Mouse (Mus musculus): ENCODE measurements at regions not wholly inside any gene's neighbourhood (a gene's known extent, or its start where the extent isn't known, plus 50 kb on each side); places are given as distances from the start of the nearest gene placed in this dataset.

- no peak for DNase-seq (ENCODE audit: low spot score in 2 of 2)
These were observed 51.3 kb downstream of the 3110018I06Rik start for GRCm38 (mm10) chr12:107539683-107540082.

- no peak for DNase-seq (ENCODE audit: low spot score in 2 of 2)
These were observed 52.8 kb downstream of the 3110018I06Rik start for GRCm38 (mm10) chr12:107541196-107541595.

GRCm38 (mm10) chr12:107547194-107547885, 58.9 kb downstream of the 3110018I06Rik start:
- DNase-seq (ENCODE audit: low spot score in 2 of 2), result no peak

- no peak for DNase-seq (ENCODE audit: low spot score in 2 of 2)
These were observed 59.5 kb downstream of the 3110018I06Rik start for GRCm38 (mm10) chr12:107547886-107548448.

GRCm38 (mm10) chr12:107549452-107550296, 61.2 kb downstream of the 3110018I06Rik start:
- DNase-seq (ENCODE audit: low spot score in 2 of 2), result peak in 1 of 2 experiments; percentile 15

GRCm38 (mm10) chr12:107559191-107559590, 70.8 kb downstream of the 3110018I06Rik start:
- DNase-seq (ENCODE audit: low spot score in 2 of 2), result no peak

GRCm38 (mm10) chr12:107560100-107560499, 71.7 kb downstream of the 3110018I06Rik start:
- no peak for DNase-seq (ENCODE audit: low spot score in 2 of 2)

GRCm38 (mm10) chr12:107572586-107572985, 84.2 kb downstream of the 3110018I06Rik start:
- no peak for DNase-seq (ENCODE audit: low spot score in 2 of 2)

- no peak for DNase-seq (ENCODE audit: low spot score in 2 of 2)
These were observed 91.1 kb downstream of the 3110018I06Rik start for GRCm38 (mm10) chr12:107579508-107579907.

GRCm38 (mm10) chr12:107583151-107583720, 94.8 kb downstream of the 3110018I06Rik start:
- DNase-seq (ENCODE audit: low spot score in 2 of 2), result no peak

GRCm38 (mm10) chr12:107585696-107586225, 97.3 kb downstream of the 3110018I06Rik start:
- DNase-seq (ENCODE audit: low spot score in 2 of 2), result no peak

GRCm38 (mm10) chr12:107596236-107596635, 107.8 kb downstream of the 3110018I06Rik start:
- DNase-seq (ENCODE audit: low spot score in 2 of 2), result no peak

GRCm38 (mm10) chr12:107600576-107600975, 112.1 kb downstream of the 3110018I06Rik start:
- DNase-seq (ENCODE audit: low spot score in 2 of 2), result no peak

GRCm38 (mm10) chr12:107608966-107609365, 120.5 kb downstream of the 3110018I06Rik start:
- no peak for DNase-seq (ENCODE audit: low spot score in 2 of 2)

- DNase-seq (ENCODE audit: low spot score in 2 of 2), result no peak
These were observed 121.6 kb downstream of the 3110018I06Rik start for GRCm38 (mm10) chr12:107609986-107610385.

- no peak for DNase-seq (ENCODE audit: low spot score in 2 of 2)
These were observed 129.0 kb downstream of the 3110018I06Rik start for GRCm38 (mm10) chr12:107617212-107617994.

- no peak for DNase-seq (ENCODE audit: low spot score in 2 of 2)
These were observed 136.0 kb downstream of the 3110018I06Rik start for GRCm38 (mm10) chr12:107624446-107624845.

- no peak for DNase-seq (ENCODE audit: low spot score in 2 of 2)
These were observed 159.6 kb downstream of the 3110018I06Rik start for GRCm38 (mm10) chr12:107648008-107648407.

- DNase-seq (ENCODE audit: low spot score in 2 of 2), result no peak
These were observed 163.8 kb downstream of the 3110018I06Rik start for GRCm38 (mm10) chr12:107652126-107652728.

- DNase-seq (ENCODE audit: low spot score in 2 of 2), result no peak
These were observed 164.7 kb downstream of the 3110018I06Rik start for GRCm38 (mm10) chr12:107653131-107653530.
